Mouse (Mus musculus): ENCODE results near the gene Thy1. TPM values are rescaled to one million over a fixed set of nuclear protein-coding genes. Genes with fewer than 3 reads are reported as not detected.

Thy1 gene
- polyA plus RNA-seq, 1 experiment from 2014 or later, result 2.7 TPM

DNA sequence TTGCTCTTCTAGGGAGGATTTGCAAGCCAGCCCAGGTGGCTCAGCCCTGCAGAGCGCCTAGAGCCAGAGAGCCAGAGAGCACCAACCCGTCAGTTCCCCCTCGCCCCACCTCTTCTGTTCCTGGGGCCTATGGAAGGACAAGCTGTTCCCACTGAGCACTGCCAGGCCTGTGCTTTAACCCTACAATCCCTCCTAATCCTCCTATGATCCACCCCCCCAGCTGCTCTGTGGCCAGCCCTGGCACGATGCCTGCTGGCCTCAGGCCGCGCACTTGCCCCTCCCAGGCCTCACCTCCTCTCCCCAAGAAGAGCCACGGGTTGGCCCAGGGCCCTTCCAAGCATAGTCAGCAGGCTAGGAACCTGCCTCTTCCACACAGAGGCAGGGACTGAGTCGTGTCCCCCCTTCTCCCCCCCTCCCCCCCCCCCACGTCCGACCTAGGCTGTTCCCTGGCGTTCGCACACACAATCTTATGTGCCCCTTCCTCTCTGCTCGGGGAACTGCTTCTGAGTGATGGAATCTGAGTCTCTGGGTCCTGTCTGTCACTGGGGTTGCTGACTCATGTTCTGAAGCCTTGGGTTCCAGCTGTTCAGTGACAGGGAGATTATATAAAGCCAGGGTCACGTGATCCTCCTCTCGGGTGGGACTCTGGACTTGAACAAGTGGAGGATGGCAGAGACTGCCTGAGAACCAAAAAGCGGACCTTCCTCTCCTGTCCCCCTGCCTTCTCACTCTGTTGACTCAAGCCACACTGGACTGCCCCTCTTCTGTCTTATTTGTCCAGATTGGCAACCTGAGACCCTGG lies 36.0 kb downstream of the Thy1 start:
- Histone ChIP-seq H3K27me3 (ENCODE audit: control insufficient read depth, insufficient read depth, low read length) (no peaks in the 10 kb centered on the region), H3K36me3 (ENCODE audit: control insufficient read depth, insufficient read depth, low read length) (peaks cover 22% of the 10 kb centered on the region), H3K4me2 (ENCODE audit: low read length) (peak overlapping the region; percentile 48), H3K4me1 (ENCODE audit: control insufficient read depth in 2 of 2, insufficient read depth in 2 of 2, low read length in 2 of 2) (peaks cover 49 to 85% of the 10 kb centered on the region in 2 experiments), H3K9me3 (ENCODE audit: control insufficient read depth, low read length) (no peaks in the 10 kb centered on the region), H3K9ac (ENCODE audit: low read length) (peak overlapping the region; percentile 57; the same call in 1 of the 2 replicates), H3K27ac (replicated peaks in 1 of 2; ENCODE audit: control insufficient read depth in 1 of 2, insufficient read depth in 1 of 2, low read depth in 2 of 2, low read length in 2 of 2) (peak overlapping the region; percentile 78 to 85), H3K4me3 (ENCODE audit: control insufficient read depth in 1 of 2, insufficient read depth in 1 of 2, low read depth in 1 of 2, low read length in 2 of 2) (no peak overlapping the region; a peak in 1 of 4 replicates)
- peak; percentile 74 for ATAC-seq (ENCODE audit: insufficient number of reproducible peaks, insufficient read depth, low FRiP score, low read depth)
- WGBS, result 14% methylated on average over 13 of the region's 16 CpGs

DNA sequence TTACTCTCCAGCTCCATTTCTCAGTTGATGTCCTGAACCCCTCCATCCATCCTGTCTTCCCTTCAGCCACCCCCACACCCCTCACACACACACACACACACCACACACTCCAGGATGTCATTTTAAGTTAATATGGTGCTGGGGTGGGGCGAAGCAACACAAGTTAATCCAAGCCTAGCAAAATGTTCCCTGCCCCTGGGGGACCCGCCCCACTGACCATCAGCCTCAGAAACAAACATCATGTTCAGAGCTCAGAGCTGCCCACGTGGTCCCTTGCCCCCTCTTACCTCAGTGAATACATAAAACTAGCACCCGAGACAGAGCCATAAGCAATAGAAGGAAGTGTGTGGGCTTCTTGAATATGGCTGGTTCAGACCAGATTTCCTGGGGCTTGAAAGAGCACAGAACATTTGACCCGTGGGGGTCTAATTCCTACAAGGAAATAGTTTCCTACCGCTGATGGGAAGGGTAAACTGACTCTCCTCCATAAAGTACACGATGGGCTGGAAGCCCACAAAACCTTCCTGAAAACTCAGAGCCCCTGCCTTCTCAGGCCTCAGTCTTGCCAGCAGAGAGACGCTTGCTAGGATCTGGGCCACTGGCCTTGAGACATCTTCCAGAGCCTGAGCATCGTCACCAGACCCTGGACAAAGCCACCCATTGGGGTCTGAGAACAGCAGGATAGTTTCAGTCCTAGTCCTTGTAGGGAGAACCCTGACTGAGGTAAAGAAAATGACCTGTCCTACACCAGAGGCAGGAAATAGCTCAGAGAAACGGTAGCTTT lies 37.0 kb downstream of the Thy1 start:
- Histone ChIP-seq H3K36me3 (ENCODE audit: control insufficient read depth, insufficient read depth, low read length) (peaks cover 22% of the 10 kb centered on the region), H3K4me2 (ENCODE audit: low read length) (no peak overlapping the region), H3K27ac (replicated peaks in 1 of 2; ENCODE audit: control insufficient read depth in 1 of 2, insufficient read depth in 1 of 2, low read depth in 2 of 2, low read length in 2 of 2) (peak overlapping the region in 1 of 2 experiments; percentile 85; a peak in 2 of 4 replicates), H3K4me1 (ENCODE audit: control insufficient read depth in 2 of 2, insufficient read depth in 2 of 2, low read length in 2 of 2) (peaks cover 51 to 88% of the 10 kb centered on the region in 2 experiments), H3K9me3 (ENCODE audit: control insufficient read depth, low read length) (no peaks in the 10 kb centered on the region), H3K27me3 (ENCODE audit: control insufficient read depth, insufficient read depth, low read length) (no peaks in the 10 kb centered on the region), H3K4me3 (ENCODE audit: control insufficient read depth in 1 of 2, insufficient read depth in 1 of 2, low read depth in 1 of 2, low read length in 2 of 2) (no peak overlapping the region), H3K9ac (ENCODE audit: low read length) (0 out of 2 replicates have a peak overlapping the region, but pooled peaks have one; percentile 21)
- 70% methylated on average over 10 of the region's 10 CpGs for WGBS
- no peak for ATAC-seq (ENCODE audit: insufficient number of reproducible peaks, insufficient read depth, low FRiP score, low read depth)

DNA sequence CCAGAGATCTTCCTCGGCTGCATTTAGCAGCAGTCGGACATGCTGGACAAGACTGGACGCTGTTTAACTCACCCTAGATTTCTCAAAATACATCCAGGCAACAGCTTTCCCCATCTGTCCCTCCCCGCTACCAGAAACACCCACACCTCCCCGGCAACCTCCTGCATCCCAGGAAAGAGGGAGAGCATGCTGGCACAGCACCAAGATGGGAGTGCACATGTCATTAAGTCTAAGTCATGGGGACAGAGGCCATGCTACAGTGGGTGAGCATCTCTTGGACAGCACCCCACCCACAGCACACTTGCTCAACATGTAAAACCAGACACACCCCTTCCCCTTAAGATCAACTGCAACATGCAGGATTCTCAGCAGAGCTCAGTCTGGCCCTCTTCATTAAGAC lies 37.8 kb downstream of the Thy1 start:
- H3K4me2 ChIP-seq (ENCODE audit: low read length), result no peak overlapping the region
- H3K9ac ChIP-seq (ENCODE audit: low read length), result peak overlapping the region; percentile 13; the same call in 1 of the 2 replicates
- H3K36me3 ChIP-seq (ENCODE audit: control insufficient read depth, insufficient read depth, low read length), result peaks cover 16% of the 10 kb centered on the region
- WGBS, result 31% methylated on average over 5 of the region's 5 CpGs
- H3K9me3 ChIP-seq (ENCODE audit: control insufficient read depth, low read length), result no peaks in the 10 kb centered on the region
- no peak overlapping the region for H3K4me3 ChIP-seq (ENCODE audit: control insufficient read depth in 1 of 2, insufficient read depth in 1 of 2, low read depth in 1 of 2, low read length in 2 of 2)
- peaks cover 53 to 83% of the 10 kb centered on the region in 2 experiments for H3K4me1 ChIP-seq (ENCODE audit: control insufficient read depth in 2 of 2, insufficient read depth in 2 of 2, low read length in 2 of 2)
- no peak for ATAC-seq (ENCODE audit: insufficient number of reproducible peaks, insufficient read depth, low FRiP score, low read depth)
- peak overlapping the region in 1 of 2 experiments; percentile 61; a peak in 2 of 4 replicates for H3K27ac ChIP-seq (replicated peaks in 1 of 2; ENCODE audit: control insufficient read depth in 1 of 2, insufficient read depth in 1 of 2, low read depth in 2 of 2, low read length in 2 of 2)
- no peaks in the 10 kb centered on the region for H3K27me3 ChIP-seq (ENCODE audit: control insufficient read depth, insufficient read depth, low read length)

DNA sequence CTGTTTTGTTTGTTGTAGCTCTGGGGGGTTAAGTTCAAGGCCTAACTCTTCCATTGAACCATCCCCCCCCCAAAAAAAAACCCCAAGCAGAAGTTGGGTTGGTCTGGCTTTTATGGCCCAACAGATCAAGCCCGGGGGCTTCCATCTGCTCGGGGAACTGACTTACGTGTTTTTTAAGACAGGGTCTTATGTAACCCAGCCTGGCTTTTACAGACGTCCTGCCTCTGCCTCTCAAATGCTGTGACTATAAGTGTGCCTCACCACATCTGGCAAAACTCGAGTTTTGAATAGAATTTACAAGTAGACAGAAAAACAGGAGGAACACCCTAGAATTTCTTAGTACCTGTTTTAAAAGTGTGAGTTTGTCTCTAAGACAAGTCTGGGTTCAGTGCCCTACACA lies 38.4 kb downstream of the Thy1 start:
- no peaks in the 10 kb centered on the region for H3K9me3 ChIP-seq (ENCODE audit: control insufficient read depth, low read length)
- H3K4me1 ChIP-seq (ENCODE audit: control insufficient read depth in 2 of 2, insufficient read depth in 2 of 2, low read length in 2 of 2), result peaks cover 52 to 78% of the 10 kb centered on the region in 2 experiments
- H3K9ac ChIP-seq (ENCODE audit: low read length), result no peak overlapping the region
- WGBS, result 79% methylated on average over 5 of the region's 5 CpGs
- no peak overlapping the region for H3K4me2 ChIP-seq (ENCODE audit: low read length)
- H3K27ac ChIP-seq (replicated peaks in 1 of 2; ENCODE audit: control insufficient read depth in 1 of 2, insufficient read depth in 1 of 2, low read depth in 2 of 2, low read length in 2 of 2), result no peak overlapping the region
- no peaks in the 10 kb centered on the region for H3K27me3 ChIP-seq (ENCODE audit: control insufficient read depth, insufficient read depth, low read length)
- peaks cover 11% of the 10 kb centered on the region; the same call in 1 of the 2 replicates for H3K36me3 ChIP-seq (ENCODE audit: control insufficient read depth, insufficient read depth, low read length)
- H3K4me3 ChIP-seq (ENCODE audit: control insufficient read depth in 1 of 2, insufficient read depth in 1 of 2, low read depth in 1 of 2, low read length in 2 of 2), result no peak overlapping the region
- ATAC-seq (ENCODE audit: insufficient number of reproducible peaks, insufficient read depth, low FRiP score, low read depth), result no peak

DNA sequence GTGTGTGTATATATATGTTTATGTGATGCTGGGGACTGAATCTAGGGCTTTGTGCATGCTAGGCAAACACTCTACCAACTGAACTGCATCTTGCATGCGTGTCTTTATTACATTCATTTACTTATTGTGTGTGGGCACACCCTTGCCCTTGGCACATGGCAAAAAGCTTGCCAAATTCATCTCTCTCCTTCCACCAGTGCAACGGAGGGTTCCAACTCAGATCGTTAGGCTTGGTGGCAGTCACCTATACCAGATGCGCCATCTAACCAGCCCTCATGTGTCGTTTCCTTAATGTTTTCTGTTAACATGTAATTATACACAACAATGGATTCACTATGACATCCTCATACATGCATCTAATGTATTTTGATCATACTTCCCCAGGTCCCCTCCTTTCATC lies 39.1 kb downstream of the Thy1 start:
- peaks cover 50 to 78% of the 10 kb centered on the region in 2 experiments for H3K4me1 ChIP-seq (ENCODE audit: control insufficient read depth in 2 of 2, insufficient read depth in 2 of 2, low read length in 2 of 2)
- no peaks in the 10 kb centered on the region for H3K9me3 ChIP-seq (ENCODE audit: control insufficient read depth, low read length)
- H3K27me3 ChIP-seq (ENCODE audit: control insufficient read depth, insufficient read depth, low read length), result no peaks in the 10 kb centered on the region
- peak overlapping the region in 1 of 2 experiments; percentile 94; a peak in 1 of 4 replicates for H3K27ac ChIP-seq (replicated peaks in 1 of 2; ENCODE audit: control insufficient read depth in 1 of 2, insufficient read depth in 1 of 2, low read depth in 2 of 2, low read length in 2 of 2)
- no peak overlapping the region for H3K9ac ChIP-seq (ENCODE audit: low read length)
- WGBS, result 92% methylated on average over 5 of the region's 5 CpGs
- peaks cover 9% of the 10 kb centered on the region; the same call in 1 of the 2 replicates for H3K36me3 ChIP-seq (ENCODE audit: control insufficient read depth, insufficient read depth, low read length)
- ATAC-seq (ENCODE audit: insufficient number of reproducible peaks, insufficient read depth, low FRiP score, low read depth), result no peak
- no peak overlapping the region for H3K4me3 ChIP-seq (ENCODE audit: control insufficient read depth in 1 of 2, insufficient read depth in 1 of 2, low read depth in 1 of 2, low read length in 2 of 2)
- no peak overlapping the region for H3K4me2 ChIP-seq (ENCODE audit: low read length)

DNA sequence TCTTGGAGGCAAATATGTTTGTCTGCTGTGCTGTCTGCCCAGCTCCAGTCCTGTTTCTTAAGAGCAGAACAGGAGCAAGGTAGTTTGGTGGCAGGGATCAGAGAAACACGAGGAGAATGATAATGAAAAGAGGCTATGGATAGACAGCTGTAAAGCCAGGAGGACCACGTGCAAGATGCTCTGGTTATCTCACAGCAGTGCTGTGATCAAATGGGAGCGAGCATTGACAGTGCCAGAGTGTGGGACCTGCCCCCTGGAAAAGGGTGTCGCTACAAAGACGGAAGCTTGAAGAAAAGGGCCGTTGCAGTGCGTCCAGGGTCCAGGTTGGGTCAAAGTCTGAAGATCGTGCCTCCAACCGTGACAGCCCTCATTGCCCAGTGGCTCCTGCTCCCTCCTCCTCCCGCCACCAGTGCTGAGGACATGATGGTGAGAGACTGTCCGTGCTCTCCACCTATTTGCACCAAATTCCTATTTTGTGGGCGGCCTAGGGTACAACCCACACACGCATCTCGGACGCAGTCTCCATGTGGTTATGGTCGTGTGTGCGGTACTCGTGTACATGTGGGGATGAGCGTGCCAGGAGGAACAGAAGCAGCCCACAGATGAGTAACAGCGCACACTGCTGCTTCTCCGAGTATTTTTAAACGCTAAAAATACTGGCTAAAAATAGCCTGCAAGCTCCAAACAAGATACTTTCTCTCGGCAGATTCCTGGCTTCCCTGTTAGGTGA lies 40.4 kb downstream of the Thy1 start:
- peaks cover 46 to 75% of the 10 kb centered on the region in 2 experiments for H3K4me1 ChIP-seq (ENCODE audit: control insufficient read depth in 2 of 2, insufficient read depth in 2 of 2, low read length in 2 of 2)
- H3K9me3 ChIP-seq (ENCODE audit: control insufficient read depth, low read length), result no peaks in the 10 kb centered on the region
- no peaks in the 10 kb centered on the region for H3K36me3 ChIP-seq (ENCODE audit: control insufficient read depth, insufficient read depth, low read length)
- H3K9ac ChIP-seq (ENCODE audit: low read length), result peak overlapping the region; percentile 96
- 4% methylated on average over 23 of the region's 23 CpGs for WGBS
- ATAC-seq (ENCODE audit: insufficient number of reproducible peaks, insufficient read depth, low FRiP score, low read depth), result no peak
- H3K4me3 ChIP-seq (ENCODE audit: control insufficient read depth in 1 of 2, insufficient read depth in 1 of 2, low read depth in 1 of 2, low read length in 2 of 2), result peak overlapping the region; percentile 72 to 75
- no peaks in the 10 kb centered on the region; the same call in 1 of the 2 replicates for H3K27me3 ChIP-seq (ENCODE audit: control insufficient read depth, insufficient read depth, low read length)
- H3K4me2 ChIP-seq (ENCODE audit: low read length), result peak overlapping the region; percentile 96
- H3K27ac ChIP-seq (replicated peaks in 1 of 2; ENCODE audit: control insufficient read depth in 1 of 2, insufficient read depth in 1 of 2, low read depth in 2 of 2, low read length in 2 of 2), result peak overlapping the region; percentile 93 to 94

DNA sequence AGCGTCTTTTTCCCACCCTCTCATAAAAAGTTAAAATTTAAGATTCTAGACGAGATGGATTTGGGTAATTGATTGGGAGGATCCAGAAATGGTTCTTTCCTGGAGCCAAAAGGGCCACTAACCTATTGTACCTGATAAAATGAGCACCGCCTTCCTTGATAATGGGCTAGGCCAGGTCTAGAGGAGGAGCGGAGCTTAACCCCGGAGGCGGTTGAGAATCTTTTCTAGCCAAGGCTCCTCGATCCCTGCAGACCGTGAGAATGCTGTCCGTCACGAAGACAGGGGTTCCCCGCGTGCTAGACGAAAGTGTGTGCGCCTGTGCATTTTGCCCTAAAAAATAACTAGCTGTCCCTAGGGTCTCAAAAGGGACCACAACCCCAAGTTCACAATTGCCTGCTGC lies 41.1 kb downstream of the Thy1 start:
- Histone ChIP-seq H3K27me3 (ENCODE audit: control insufficient read depth, insufficient read depth, low read length) (no peaks in the 10 kb centered on the region; the same call in 1 of the 2 replicates), H3K27ac (replicated peaks in 1 of 2; ENCODE audit: control insufficient read depth in 1 of 2, insufficient read depth in 1 of 2, low read depth in 2 of 2, low read length in 2 of 2) (peak overlapping the region; percentile 58 to 94), H3K4me2 (ENCODE audit: low read length) (peak overlapping the region; percentile 96), H3K9ac (ENCODE audit: low read length) (peak overlapping the region; percentile 96), H3K36me3 (ENCODE audit: control insufficient read depth, insufficient read depth, low read length) (peaks cover 3% of the 10 kb centered on the region), H3K9me3 (ENCODE audit: control insufficient read depth, low read length) (no peaks in the 10 kb centered on the region), H3K4me1 (ENCODE audit: control insufficient read depth in 2 of 2, insufficient read depth in 2 of 2, low read length in 2 of 2) (peaks cover 47 to 75% of the 10 kb centered on the region in 2 experiments), H3K4me3 (ENCODE audit: control insufficient read depth in 1 of 2, insufficient read depth in 1 of 2, low read depth in 1 of 2, low read length in 2 of 2) (peak overlapping the region; percentile 72 to 75)
- 2% methylated on average over 14 of the region's 14 CpGs for WGBS
- no peak for ATAC-seq (ENCODE audit: insufficient number of reproducible peaks, insufficient read depth, low FRiP score, low read depth)

Data from heart, embryonic 14.5 days (tissue).